Mouse (Mus musculus): Measurements from ENCODE around the gene Sema6d.
"Not testable (repeated sequence)": the region's sequence is repeated elsewhere in the genome, so short reads cannot be mapped to it uniquely, and the experiment has no call there.

Sema6d gene

DNA sequence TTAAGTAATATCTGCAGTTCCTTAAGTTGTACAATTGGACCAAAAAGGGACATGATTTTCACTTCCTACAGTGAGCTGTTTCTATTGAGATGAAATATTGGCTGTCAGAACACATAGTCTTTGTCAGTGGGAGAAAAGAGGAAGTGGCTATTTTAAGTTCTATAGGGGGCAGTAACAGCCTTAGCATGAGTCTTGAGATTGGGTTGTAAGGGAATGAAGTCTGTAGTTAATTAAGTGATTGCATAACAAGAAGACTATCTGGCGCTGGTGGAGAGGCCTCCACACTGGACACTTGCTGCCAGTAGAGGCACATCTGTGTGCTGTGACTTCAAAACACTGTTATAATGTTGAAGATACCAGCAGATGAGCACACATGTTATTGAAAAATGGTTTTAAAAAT lies 209.1 kb downstream of the Sema6d start:
- no peak for DNase-seq

DNA sequence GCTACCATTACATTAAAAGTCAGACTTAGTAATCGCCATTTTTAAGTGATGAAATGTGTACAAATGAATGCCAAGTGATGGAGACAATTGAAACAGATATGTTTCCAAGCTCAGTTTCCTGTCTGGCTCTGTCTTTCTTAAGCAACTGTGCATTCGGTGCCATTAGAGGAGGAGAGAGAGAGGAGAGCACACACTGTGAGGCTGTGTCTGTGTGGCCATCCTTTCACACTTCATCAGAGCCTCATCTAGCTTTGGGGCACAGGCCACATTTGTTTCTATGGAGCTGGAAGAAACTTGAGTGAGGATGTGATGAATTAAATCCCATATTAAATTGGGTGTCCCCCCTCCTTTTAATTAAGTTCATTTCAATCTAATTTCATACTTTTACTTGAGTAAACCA lies 218.8 kb downstream of the Sema6d start:
- no peak for DNase-seq

DNA sequence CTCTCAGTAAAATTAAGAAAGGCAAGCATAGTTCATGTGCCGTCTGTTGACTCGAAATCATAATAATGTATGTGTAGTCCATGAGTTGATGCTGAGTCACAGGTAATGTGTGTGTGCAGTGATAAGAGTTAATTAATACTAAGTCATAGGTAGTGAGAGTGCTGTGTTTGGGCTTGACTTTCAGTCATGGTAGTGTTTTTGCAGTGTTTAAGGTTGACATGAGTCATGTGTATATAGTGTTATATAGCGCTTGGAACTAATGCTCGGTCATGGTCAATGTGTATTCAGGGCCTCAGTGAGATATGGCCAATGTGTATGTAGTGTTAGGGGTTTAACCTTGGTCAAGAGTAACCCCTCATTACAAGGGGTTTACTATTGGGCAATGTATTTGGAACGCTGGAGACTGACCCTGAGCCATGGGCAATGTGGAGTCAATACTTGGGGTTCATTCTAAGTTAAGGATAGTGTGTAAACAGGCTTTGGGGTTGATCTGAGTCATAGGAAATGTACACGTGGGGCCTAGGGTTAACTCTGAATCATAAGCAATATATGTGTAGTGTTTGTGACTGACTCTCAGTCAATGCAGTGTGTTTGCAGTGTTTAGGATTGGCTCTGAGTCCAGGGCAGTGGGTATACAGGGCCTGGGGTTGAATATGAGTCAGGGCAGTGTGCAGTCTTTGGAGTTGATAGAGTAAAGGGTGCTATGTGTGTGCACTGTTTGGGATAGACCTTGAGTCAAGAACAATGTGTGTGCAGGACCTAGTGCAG lies 219.8 kb downstream of the Sema6d start:
- no peak for DNase-seq

DNA sequence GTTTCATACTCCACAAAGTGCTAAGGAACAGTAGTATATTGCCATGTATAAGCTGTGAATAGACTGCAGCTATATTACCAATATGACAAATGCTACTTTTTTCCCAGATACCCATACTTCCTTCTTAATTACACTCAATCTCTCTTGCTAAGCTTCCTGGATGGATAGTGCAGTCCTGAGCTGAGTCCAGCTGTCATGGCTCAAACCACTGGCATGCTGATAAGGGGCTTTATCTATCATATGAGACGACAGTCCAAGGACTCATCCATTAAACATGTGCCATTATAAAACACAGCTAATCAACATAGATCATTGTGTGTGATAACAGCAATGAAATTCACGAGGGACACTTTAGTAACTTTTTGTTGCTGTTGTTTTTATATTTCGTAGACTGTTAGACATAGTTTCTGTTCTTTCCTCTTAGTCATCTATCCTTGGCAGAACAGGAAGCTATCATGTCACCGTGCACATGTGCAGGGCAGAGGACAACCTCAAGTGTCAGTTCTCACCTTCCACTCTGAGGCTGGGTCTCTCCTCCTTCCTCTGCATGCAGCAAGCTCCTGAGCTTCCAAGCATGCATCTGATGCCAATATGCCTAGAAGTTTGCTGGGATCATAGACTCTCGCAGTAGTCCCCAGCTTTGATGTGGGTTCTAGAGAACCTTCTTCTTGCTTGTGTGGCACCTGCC lies 232.9 kb downstream of the Sema6d start:
- no peak for DNase-seq

DNA sequence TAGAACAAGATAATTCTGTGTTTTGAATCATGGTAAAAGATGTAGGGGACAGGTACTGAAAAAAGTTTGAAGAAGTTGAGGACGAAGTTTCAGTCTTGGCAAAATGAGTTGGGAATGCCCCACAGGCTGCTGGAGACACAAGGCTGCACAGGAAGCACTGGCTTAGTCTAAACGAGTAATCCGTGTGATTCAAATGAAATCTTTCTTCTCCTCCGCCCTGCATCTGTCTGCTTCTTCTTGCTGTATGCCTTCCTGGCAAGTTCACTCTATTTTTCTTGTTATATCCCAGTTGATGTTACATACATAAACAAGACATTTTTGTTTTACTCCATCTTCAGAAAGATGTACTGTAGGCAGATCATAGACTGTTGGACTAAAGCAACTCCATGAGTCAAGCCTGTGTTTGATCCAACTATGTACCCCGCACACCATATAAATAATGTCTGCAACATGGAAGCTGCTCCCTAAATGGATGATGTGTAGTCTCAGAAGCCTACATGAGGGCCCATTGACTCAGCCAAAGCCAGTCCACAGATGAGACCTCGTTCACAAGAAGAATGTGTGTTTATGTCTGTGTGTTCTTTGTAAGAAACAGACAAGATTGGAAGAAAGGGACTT lies 234.4 kb downstream of the Sema6d start:
- no peak for DNase-seq

DNA sequence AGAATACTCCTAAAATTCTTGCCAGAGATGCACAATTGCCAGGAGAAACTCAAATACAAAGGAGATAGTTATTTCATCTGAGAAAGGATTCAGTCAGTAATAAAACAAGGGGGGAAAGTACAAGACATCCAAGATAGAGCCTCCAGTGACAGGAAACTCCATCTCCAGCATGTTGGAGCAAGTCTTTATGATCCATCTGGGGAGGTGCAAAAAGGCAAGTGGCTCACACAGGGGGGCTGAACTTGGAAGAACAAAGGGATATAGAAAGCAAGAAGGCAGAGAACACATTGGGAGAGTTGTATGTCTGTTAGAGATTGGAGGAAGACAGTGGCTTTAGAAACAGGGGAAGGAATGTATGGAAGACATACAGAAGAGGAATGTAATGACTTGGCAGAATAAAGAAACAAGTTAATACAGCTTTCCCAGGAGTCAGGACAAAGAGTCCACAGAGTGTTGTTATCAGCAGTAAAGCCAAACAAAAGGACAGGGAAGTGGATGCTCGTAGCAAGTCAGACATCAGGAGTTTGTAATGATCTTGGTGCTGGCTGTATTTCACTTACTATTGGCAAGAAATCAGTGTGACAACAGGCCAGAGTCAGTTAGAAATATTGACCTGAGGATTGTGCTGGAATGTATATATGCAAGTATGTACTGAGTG lies 239.8 kb downstream of the Sema6d start:
- no peak for DNase-seq

DNA sequence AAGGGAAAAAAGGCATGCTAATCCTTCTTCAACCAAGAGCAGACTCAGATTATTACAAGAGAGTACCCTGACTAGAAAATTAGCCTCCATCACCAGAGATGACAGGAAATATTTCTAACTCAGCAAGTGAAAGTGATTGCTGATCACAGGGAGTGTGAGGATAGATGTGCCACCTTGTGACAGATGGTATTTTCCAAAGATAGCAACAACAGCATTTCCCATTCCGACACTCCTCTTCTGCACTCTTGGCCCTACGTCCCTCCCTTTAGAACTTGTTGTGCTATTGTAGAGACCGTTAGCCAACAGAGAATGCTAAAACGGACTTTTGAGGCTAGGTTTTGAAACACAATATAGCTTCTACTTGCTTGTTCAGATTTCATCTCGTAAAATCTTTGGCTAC lies 243.1 kb downstream of the Sema6d start:
- DNase-seq = no peak

DNA sequence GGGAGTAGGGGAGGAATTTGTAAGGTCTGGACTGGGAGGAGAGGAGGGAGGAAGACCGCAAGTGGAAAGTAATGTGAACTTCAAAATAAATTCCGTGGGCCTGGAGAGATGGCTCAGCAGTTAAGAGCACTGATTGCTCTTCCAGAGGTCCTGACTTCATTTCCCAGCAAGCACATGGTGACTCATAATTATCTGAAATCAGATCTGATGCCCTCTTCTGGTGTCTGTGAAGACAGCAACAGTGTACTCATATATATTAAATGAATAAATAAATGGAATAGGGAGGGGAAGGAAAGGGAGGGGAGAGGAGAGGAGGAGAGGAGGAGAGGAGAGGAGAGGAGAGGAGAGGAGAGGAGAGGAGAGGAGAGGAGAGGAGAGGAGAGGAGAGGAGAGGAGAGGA lies 244.9 kb downstream of the Sema6d start:
- not testable (repeated sequence) for DNase-seq

DNA sequence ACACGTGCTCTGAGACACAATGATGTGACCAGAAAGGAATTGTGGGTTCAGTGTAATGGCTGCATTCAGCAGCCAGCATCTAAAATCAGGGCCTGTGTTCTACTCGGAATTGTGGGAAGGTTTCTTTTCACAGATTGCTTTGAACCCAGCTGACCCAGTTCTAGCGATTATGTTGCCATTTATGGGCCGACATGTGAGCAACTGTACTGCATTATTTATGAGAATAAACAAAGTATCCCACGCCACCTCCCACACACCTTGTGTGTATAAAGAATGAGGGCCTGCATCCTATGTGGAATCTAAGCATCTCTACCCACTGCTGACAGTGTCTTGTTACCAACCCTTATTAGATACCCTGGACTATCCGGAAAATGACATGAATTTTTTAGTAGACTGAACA lies 248.5 kb downstream of the Sema6d start:
- DNase-seq = no peak

DNA sequence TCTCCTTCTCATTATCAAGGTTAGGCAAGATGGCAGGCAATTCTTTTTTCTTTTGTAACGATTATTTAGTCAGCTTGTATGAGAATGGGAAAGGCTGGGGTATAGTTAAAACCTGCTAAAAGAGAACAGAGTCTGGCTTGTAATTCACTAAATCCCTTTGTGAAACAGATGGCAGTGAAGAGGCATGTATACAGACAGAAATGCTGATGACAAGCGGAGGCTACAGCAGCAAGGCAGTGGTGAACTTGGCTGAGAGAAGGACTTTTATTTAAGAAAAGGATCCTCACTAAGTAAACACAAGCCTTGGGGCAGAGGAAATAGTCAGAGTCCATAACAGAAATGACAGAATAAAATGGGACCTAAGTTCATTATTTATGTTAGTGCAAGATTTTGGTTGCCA lies 264.4 kb downstream of the Sema6d start:
- DNase-seq = no peak

DNA sequence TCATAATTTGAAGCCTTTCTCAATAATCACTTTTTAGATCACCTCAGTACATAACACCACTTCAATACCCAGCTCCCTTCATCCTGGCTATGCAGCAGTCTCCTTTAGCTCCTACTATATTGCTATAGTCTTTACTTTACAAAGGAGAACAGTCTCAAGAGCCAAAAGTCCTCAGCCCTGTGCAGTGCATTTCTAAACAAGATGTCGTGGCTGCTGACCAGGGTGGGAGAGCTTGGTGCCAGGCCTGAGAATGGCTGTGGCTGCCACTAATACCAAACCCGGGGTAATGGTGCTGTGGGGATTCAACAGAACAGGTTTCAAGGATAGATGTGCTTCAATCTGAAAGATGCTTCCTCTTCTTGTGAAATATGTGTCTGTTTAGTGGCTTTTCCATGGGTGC lies 264.9 kb downstream of the Sema6d start:
- no peak for DNase-seq

DNA sequence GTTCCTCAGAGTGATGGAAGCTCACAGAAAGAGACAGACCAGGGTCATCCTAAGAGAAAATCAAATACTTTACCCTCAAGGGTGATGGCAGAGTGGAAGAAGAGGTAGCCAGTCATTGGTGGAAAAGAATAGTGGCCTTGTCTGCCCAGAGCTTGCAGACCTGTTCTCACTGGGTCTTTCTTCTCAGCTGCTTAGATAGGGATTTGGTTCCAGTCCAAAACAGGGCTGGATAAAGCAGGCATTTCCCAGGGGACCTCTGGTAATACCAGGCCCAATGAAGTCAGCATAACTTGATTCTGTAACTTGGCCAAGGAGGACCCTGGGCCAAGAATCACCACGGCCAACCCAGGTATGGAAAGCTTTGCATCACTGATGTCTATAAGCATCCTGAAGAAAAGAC lies 279.5 kb downstream of the Sema6d start:
- no peak for DNase-seq

DNA sequence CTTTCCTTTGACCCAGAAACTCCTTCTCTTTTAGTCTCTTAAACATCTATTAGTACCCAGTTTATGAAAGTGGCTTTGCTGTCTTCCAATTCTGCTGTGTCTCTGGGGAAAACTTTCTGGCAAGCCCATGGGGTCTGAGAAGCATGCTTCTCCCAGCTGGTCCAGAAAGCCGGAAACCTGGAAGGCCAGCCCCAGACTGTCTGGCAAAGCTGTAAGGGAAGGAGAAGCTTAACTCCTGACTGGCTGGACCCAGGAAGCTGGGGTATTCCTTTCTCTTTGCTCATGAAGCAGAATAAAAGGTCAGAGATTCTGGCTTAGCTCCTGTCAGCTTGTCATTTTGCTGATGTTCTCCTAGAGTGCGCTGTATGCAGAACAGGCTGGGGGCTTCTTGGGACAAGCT lies 280.2 kb downstream of the Sema6d start:
- DNase-seq = peak; percentile 15

DNA sequence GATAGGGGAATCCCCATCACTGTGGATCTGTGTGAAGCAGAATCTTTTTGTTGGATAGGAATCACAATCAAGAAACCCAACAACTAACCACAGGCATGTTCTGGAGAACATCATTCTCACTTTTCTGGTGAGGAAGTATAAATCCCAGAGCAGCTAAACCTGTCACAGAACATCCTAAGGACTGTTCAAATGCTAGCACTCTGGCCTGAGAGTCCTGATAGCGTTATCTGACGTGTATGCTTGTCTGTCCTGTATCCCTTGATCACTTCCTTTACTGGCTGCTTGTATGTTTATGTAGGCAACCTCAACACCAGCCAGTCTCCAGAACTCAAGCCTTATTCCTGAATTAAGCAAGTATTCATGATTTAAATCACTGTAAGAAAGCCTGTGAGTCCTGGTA lies 281.6 kb downstream of the Sema6d start:
- no peak for DNase-seq

DNA sequence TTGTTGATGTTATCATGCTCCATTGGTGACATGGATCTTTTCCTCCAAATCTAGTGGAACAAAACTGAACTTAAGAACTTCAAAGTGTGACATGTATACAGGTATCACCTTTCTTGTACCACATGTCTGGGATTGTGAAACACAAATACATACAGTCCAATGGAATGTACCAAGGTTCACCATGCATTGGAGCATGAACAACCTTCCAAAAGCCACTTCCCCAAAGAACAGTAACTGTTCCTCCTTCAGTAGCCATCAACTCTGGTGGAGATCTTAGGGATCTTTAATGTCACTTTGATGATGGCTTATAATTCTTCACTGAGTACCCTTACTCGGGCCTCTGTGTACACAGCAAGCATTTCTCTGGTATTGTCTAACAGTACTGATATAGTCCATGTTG lies 295.3 kb downstream of the Sema6d start:
- DNase-seq = no peak

DNA sequence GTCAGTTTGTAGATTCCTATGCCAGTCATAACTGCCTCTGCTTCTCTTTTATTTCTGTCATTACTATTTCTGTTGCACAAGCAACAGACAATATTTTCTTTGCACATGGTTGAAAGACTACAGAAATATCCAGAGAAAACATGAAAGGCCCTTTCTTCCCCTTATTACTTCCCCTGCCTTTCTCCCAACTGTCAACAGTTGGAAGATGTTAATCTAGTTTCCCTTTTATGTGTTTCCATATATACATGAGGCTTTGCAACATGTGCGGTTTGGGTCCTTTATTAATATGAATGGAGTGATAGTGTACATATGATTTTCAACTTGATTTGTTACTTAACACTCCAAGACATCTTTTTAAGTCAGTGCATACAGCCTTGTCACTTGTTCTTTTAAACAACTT lies 296.0 kb downstream of the Sema6d start:
- DNase-seq = no peak

DNA sequence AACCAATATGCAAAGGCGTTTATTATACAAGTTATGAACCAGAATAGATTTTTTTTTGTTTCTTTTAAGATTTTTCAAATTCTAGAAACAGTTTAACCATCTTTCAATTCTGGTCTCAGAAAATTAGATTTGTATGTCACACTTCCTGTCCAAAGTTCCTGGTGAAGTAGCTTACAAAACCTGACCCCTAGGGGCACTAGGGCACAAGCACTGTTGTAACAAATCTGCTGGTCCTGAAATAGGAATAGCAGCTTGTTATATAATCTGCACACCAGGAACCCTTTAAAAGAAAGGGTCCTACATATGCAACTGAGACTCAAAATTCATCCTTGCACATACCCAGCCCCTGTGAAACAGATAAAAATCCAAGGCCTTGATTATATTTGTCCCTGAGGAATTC lies 298.5 kb downstream of the Sema6d start:
- no peak for DNase-seq

DNA sequence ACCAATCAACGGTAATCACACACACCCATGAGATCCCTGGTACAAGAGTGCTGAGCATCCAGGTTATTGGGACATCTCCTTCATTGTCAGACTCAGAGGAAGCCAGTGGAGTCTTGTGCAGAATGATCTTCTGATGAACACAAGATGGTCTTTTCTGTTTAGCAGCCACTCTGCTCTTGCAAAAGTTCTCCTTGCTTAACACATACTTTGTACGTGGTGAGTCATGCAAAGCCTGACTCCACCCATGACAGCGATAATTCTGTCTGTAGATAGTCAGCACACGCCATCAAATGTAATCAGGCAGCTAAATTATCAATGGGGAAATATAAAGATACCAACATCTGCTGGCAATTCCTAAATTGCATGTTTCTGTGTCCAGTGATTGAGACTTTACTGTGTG lies 307.0 kb downstream of the Sema6d start:
- DNase-seq = no peak

DNA sequence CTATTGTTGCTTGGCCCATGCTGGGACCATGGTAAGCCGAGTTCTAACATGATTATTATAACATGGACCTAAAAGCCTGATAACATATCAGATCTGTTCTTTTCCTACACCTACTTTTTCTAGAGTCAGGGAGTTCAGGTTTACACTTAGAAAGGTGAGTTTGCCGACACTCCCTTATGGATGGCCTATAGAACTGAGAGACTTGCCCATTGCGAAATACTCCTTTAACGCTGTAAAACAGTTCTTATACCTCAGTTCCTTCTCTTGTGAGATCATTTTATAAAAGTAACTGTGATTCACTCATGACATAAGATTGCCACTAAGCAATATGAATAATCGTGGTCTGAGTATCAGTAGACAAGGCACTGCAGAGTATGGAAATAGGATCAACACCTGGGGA lies 307.5 kb downstream of the Sema6d start:
- DNase-seq = no peak

DNA sequence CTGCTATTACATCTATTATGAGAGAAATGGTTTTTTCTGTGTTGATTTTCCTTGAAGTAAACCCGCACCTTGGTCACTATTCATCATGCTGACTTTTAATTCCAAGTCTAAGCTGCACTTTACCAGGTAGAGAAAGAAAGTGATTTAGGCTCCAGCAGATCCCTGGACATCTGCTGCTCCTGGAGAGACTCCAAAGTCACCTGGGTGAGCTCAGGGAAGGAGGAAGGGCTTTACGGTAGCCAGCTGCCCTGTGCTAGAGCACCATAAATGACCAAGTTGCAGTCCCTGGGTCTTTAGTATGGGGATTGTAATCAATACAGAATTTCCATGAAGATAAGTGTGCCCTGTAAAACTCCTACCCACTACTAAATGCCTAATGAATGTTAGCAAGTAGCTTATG lies 309.8 kb downstream of the Sema6d start:
- DNase-seq = no peak

DNA sequence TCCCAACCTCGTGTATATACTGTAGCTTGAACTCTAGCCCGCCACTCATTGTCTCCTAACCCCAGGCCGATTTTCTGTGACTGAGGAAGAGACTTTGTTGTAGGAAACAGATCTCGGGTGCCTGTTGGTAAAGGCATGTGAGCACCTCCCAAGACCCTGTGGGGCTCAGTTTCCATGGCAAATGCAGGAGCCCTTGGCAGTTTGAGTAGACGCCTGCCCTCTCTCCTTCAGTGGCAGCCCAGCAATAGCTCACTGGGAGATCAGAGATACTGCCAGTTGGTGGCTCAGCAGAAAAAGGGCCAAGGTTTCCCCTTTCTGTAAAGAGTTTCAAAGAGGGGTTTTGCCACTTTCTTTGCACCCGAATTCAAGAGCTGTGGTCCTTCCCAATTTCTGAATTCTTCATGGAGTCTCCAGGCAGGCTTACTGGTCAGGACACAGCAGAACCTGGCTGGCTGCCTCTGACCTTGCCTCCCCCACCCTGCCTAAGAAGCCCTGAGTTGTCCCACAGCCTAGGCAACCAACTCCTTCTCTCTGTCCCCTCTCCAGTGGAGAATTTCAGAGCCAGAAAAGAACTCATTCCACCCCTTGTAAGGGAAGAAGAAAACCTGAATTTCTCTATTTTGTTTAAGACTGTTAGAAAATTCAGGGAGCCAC lies 312.1 kb downstream of the Sema6d start:
- DNase-seq = no peak

DNA sequence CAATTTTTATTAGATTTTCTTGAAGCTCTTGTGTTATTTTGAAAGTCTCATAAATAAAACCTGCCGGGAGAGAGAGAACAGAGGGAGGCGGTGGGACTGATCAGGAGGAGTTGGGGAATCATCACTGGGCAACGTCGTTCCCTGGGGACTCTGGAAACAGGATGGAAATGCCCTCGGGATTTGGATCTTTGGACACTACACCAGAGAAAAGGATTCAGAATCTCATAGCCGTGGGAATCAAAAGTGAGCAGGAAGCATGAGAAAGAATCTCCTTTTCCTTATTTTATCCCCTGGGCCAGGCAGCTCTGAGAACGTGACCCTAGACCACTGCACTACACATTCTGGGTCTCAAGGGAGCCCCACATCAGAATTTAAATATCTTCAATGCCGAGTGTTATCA lies 313.8 kb downstream of the Sema6d start:
- DNase-seq = no peak

DNA sequence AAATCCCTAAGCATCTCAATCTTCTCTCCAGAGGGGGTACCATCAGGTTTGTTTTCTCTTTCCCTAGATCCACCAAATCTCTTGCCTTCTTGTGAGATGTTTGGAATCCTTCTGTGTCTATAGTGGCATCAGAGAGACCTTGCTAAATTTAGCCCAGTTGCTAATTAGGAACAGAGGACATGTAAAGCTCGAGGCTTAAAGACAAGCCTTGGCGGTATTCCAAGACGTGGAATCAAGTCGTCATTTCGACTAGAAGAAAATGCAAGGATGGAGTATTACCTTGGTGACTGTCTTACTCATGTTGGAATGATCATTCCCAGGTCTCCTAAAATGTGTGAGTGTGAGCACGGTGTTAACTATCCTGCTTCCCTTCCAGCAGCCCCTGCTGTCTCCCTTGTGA lies 314.2 kb downstream of the Sema6d start:
- no peak for DNase-seq
